Mouse (Mus musculus): ENCODE measurements around the gene Fli1.

Fli1 gene

GRCm38 (mm10) chr9:32502256-32503010 is 40.2 kb downstream of the Fli1 start:
- WGBS: 85% methylated on average over 11 of the region's 11 CpGs

GRCm38 (mm10) chr9:32500886-32501285 is 41.8 kb downstream of the Fli1 start:
- WGBS: 87% methylated on average over 8 of the region's 8 CpGs

DNA sequence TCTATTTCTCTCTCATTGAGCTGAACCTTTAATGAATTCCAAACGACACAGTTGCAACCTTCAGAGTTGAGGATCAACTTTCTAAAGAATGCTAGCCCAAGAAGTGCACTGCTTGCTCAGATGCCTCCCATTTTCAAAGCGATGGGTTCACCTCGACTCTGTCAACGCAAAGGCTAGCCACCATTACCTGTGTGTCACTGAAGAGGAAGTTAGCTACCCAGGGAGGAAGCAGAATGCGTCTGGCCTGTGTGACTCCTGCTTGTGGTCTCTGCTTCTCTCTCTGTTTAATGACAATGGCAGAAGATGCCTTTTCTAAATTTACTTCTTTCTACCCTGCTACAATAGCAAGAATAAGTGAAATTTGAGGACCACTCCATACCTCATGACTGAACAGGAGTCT is 42.6 kb downstream of the Fli1 start:
- WGBS: 73% methylated on average over 5 of the region's 5 CpGs

DNA sequence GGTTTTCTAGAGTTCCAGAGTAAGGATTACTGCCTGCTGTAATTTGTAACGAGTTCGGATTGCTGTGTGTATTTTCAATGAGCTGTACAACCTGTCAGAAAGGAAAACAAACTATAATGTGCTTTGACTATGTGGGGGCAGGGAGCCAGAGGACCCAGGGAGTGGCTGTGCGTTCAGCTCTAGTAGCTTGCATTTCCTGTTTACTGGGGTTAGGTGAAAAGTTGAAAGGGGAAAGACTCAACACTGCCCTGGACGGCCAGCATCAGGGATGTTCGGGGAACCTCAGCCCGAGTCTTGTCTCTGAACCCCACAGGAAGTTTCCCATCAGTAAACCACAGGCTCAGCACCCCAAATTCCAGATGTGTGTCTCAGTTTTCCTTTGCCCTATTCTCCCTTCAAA is 43.2 kb downstream of the Fli1 start:
- 59% methylated on average over 6 of the region's 6 CpGs for WGBS

- 69% methylated on average over 7 of the region's 7 CpGs for WGBS
These were observed 47.0 kb downstream of the Fli1 start for GRCm38 (mm10) chr9:32495643-32495997.

DNA sequence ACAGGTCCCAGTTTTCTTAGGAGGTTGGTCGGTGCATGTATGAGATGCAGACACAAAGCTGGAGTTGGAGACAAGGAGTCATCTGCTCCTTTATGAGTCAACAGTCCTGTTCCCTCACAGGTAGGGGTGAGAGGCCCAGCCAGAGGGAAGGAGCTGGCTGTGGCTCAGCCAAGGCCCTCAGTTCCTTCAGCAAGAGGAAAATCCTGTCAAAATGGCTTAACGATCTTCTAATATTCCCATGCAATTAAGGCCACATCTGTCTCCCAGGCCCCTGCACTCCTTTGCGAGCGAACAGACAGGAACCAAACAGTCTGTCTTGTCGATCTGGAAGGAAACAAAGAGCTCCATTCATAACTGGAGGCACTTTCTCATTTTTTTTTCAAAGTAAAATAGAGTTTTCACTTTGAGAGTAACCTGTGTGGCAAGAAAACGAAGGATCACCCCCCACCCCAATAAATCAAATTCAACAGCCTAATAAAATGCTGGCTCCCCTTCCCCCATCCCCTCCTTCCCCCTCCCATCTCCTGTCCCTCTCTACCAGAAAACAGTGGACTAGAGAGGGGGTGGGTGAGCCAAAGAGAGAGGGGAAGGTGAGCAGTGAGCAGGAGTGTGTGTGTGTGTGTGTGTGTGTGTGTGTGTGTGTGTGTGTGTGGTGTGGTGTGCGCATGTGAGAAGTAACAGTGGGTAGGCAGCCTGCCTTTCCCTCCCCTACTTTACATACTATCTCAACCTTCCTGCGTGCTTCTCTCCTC is 47.6 kb downstream of the Fli1 start:
- 56% methylated on average over 8 of the region's 8 CpGs for WGBS

- 93% methylated on average over 4 of the region's 4 CpGs for WGBS
These were observed 48.9 kb downstream of the Fli1 start for GRCm38 (mm10) chr9:32493588-32494423.

DNA sequence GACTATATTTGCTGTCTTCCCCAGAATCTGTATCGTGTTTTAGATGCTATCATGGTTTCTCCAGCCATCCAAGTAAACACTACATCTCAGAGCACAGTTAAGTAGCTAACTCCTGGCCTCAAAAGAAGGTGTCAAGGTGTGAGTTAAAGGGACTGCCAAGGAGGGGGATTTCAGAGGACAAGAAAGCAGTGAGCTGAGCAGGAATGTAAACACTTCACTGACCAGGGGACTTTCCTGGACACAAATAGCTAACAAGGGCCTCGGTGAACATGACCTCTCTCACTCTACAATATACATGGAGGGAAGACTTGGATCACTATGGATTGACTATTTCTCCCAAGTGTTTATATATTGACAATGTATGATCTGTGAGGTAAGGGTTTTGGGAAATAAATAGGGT is 49.9 kb downstream of the Fli1 start:
- 78% methylated on average over 2 of the region's 2 CpGs for WGBS

- 63% methylated on average over 2 of the region's 2 CpGs for WGBS
These were observed 51.2 kb downstream of the Fli1 start for GRCm38 (mm10) chr9:32491484-32491883.

DNA sequence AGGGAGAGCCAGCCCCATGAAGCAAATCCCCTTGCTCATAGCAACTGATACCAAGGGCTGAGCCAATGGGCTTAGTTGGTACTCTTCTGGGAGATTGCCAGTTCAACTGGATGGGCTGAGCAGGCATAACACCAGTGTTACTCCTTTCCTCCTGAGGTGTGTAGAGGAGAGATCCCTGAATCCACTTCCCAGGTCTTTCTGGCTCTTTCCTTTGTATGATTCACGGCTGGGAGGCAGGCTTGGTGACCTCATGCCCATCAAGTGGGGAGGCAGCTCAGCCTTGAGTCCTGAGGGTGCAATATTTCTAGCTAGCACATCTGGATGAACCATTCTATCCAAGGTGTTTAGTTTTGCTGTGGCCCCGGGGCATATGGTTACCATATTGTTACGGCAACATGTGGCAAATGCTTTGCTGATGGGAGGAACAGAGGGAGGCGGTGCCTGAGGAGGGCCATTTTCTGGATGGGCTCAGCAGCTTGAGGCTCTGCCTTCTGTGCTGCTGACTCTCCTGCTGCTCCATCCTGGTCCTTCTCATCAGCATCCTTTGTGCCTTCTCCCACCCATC is 52.8 kb downstream of the Fli1 start:
- WGBS: 98% methylated on average over 4 of the region's 4 CpGs

GRCm38 (mm10) chr9:32489315-32489714 is 53.3 kb downstream of the Fli1 start:
- WGBS: 74% methylated on average over 4 of the region's 4 CpGs

- WGBS: 94% methylated on average over 5 of the region's 5 CpGs
These were observed 54.8 kb downstream of the Fli1 start for GRCm38 (mm10) chr9:32487823-32488222.

GRCm38 (mm10) chr9:32487401-32487800 is 55.3 kb downstream of the Fli1 start:
- 94% methylated on average over 4 of the region's 4 CpGs for WGBS

GRCm38 (mm10) chr9:32480418-32480817 is 62.2 kb downstream of the Fli1 start:
- 85% methylated on average over 5 of the region's 5 CpGs for WGBS

GRCm38 (mm10) chr9:32478799-32479198 is 63.9 kb downstream of the Fli1 start:
- 57% methylated on average over 3 of the region's 3 CpGs for WGBS

DNA sequence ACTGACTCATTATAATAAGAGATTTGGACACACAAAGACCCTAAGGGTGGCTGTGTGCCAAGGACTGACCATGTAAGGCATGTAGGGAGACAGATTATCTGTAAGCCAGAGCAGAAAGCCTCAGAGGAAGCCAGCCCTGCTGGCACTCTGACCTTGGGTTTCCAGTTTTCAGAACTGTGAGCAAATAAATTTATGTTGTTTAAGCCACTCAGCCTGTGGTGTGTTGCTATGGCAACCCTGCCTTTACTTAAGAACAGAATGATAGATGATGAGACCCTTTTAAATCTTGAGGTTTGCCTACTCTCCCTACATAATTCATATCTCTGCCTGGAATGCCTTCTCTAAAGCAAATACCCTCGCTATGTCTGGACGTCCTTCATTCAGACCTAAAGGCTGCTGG is 64.6 kb downstream of the Fli1 start:
- WGBS: 76% methylated on average over 2 of the region's 2 CpGs

DNA sequence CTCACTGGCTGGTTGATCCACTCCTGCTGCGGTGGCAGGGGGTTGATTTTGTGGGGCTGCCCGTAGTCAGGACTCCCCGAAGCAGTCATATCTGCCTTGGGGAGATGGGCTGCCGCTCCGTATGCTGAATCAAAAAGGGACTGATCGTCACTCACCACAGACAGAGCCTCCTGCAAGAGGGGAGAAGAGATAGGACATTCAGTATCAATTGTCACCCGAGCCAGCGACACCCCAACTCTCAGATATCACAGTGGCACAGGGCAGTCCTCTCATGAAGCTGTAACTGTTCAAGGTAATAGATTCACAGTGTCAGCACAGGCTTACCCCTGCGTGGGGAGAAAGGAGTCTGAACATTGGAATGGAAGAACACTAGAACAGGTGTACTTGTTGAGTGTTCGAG is 66.1 kb downstream of the Fli1 start:
- WGBS: 96% methylated on average over 10 of the region's 10 CpGs

GRCm38 (mm10) chr9:32474621-32475390 is 67.9 kb downstream of the Fli1 start:
- whole genome bisulfite sequencing: 74% methylated on average over 10 of the region's 10 CpGs

DNA sequence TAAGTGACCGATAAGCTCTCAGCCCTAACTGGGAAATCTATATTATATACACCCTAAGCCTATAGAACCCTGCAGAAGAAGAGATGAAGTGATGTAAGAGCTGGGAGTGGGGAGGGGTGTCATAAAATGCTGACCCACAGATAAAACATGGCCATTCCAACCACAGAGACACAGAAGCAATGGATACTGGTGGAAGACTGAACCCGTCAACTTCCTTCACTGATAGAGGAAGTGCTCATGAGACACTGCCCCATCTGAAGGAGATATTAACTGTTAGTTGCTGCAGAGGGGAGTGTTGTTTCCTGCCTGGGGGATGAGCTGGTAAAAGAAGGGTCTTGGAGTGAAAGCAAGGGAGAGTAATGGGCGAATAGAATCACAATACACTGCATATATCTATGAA is 70.3 kb downstream of the Fli1 start:
- WGBS: 93% methylated on average over 3 of the region's 3 CpGs

- WGBS: 87% methylated on average over 8 of the region's 8 CpGs
These were observed 73.4 kb downstream of the Fli1 start for GRCm38 (mm10) chr9:32469123-32469751.

DNA sequence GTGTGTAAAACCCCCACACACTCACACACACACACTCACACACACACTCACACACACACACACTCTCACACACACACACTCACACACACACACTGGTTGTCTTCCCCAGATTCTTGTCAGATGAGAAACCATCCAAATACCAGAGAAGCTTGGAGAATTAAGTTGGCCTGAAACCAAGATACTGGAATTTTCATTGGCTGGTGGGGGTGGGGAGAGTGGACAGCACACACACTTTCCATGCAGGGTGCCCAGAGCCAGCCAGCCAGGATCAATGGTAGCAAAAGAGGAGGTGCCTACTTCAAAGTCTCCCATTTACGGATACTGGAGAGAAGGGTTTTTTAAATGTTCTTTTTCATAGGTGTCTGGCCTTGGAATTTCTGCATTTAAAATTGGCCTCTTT is 74.3 kb downstream of the Fli1 start:
- WGBS: 79% methylated on average over 1 of the region's 1 CpGs
